Mouse (Mus musculus) C3H10T1/2 (cell line): ENCODE data around the gene P2ry14. TPM values are rescaled to one million over a fixed set of nuclear protein-coding genes. Genes with fewer than 3 reads are reported as not detected.

ENCODE experiments used
- polyA plus RNA-seq, 2 experiments: library from polyadenylated mRNA; unstranded; fragments of >200 nt; fragmentation: generic; extraction: Trizol; gene quantifications; one replicate each; pipeline ENCODE4 v1.2.1; 2012; ENCODE audit warnings: missing spikeins in 2 of 2

The P2ry14 gene
- under 1 TPM in 1 of 2 experiments, not detected in 1; 0.07 TPM for polyA plus RNA-seq

DNA sequence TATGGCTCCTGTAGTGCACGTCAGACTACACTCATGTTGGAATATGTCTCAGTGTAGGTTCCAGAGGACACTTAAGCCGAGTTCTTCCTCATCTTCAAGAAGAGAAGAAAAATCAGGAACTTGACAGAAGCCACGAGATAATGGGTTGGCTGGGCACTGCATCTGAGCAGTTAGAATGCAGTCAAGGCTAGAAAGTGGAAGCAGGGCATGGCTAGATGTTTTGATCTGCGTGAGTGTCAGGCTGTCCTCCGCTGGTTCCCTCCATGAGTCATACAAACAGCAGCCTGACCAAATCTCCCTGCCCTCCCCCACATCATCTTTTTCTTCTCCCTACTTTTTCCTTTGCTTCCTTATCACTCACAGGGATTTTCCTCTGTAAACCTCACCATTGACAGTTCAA lies at the start of gene P2ry14:
P2ry14 (minus strand) TSS at position 195 of the 400 bp plus-strand sequence.

DNA sequence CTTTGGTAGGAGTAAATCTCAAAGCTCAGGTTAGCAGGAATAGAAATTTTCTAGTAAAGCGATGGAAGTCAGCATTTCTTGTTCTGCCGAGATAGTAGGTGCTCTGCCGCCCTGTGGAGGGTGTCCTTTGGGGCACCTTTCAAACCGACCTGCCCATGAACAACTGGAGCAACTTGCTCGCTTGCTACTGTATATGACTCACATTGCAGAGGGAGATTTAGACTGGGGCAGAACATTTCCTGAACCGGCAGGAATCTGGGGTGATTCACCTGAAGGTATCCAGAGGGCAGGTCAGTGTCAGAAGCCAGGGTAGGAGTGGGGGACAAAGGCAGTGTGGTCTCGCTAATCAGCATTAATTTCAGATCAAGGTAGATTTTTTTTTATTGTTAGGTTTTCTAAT lies 41.5 kb upstream of the P2ry14 start, which contains the start of gene Gpr87:
Gpr87 (minus strand) TSS at position 167 of the 400 bp plus-strand sequence.

GRCm38 (mm10) chr3:59101218-59101986 lies 52.0 kb downstream of the P2ry14 start, which contains the start of gene Gpr171:
Gene Gpr171 (minus strand): TSS chr3:59101821.

Other genes with a start within 250 kb of the P2ry14 start
- under 1 TPM in 1 of 2 experiments, not detected in 1; 0.02 TPM for gene Med12l, start 147.8 kb downstream of the P2ry14 start, polyA plus RNA-seq
- not detected for gene Gpr171, start 51.8 kb downstream of the P2ry14 start, polyA plus RNA-seq
- not detected for gene Gpr87, start 41.5 kb upstream of the P2ry14 start, polyA plus RNA-seq
- not detected for gene P2ry13, start 57.3 kb upstream of the P2ry14 start, polyA plus RNA-seq
- gene P2ry12, start 109.3 kb upstream of the P2ry14 start, polyA plus RNA-seq, result not detected
- gene Igsf10, start 190.8 kb upstream of the P2ry14 start, polyA plus RNA-seq, result 1 to 10 TPM in 1 of 2 experiments, under 1 TPM in 1; 0.01 to 5.5 TPM